Mouse (Mus musculus): Measurements from ENCODE around the gene Gstm7.
"Not testable (repeated sequence)": the region's sequence is repeated elsewhere in the genome, so short reads cannot be mapped to it uniquely, and the experiment has no call there.

Gstm7 gene

DNA sequence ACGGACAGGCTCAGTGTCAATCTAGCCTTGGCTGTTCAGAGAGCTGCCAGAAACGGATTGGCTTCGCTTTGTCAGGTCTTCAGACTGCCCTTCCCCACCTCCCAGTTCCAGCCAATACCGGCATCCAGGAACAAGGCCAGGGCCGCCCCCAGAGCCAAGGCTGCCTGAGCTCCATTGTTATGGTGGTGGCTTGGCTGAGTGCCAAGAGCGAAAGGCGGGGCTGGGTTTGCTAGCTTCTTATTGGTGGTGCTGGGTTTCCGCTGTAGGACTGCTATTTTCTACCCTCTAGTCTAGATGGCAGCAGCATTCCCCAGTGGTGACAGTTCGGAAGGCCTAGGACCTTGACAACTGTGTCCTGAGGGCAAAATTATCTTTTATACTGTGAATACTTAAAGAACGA is at the start of gene Gstm7:
Gstm7 (minus strand) TSS at position 148 of the 400 bp plus-strand sequence.
- peak; percentile 98 for DNase-seq

DNA sequence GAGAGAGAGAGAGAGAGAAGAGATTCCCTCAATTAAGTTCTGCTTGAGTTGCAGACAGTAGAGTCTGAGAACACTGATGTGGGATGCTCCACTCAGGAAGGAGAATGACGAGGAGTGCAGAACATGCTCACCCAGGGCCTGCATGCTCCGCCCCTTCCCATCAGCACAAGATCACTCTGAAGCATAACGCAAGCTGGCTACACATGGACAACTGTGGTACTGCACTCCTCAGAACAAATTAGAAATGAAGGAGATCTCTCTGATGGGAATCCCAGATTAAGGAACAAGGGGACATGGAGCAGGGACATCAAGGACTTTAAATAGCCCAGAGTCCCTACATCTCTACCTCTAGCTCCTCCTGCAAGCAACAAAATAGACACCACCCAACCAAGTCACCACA is 49.6 kb upstream of the Gstm7 start:
- no peak for DNase-seq

DNA sequence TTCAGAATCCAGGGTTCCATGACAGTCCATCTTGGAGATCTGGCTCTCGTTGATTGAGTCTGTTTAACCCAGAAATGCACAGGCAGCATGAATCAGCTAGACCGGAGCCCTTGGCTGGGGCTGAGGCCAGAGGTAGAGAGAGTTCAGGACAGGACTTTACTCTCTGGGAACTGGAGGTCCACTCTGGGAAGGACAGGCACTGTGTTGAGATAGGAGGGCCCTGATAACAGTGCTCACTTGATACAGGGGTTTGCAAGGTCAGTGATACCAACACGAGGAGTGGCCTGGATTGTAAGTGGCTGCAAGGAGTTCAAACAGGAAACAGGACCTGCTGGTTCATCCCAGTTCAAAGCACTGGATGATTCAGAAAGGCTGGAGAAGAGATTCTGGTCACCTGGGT is 46.1 kb upstream of the Gstm7 start:
- DNase-seq = no peak

DNA sequence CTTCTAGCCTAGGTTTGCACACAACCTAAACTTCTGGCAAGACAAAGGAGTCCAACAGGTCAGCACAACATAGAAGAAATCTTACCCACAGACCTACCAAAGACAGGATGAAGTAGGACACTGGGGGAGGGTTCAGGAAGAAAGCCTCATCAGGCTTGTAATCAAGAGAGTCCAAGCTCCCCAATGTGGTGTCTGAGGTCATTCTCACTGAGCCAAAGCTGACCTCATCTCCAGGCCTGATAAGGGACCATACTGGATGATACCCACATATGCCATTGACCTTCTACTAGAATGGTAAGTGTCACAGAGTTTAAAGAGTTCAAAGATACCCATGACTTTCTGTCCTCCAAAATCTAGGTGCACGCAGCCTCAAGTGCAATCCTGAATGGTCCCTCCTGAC is 42.6 kb upstream of the Gstm7 start:
- no peak for DNase-seq

DNA sequence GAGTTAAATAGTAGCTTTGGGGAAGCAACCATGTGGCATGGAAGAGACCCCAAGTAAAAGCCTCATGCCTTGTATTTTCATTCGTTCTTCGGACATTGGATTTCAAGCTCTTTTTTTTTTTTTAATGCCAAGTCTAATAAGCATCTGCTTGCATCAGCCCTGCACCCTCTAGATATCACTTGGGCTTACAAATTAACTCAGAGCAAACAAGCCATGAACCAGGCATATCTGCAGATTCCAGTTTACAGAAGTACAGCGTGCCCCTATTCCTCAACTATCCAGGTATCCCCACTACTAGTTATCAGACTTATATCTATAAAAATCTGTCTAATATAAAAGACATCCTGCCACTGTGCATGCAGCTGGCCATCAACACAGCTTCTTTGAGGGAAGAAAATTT is 40.5 kb upstream of the Gstm7 start:
- no peak for DNase-seq

DNA sequence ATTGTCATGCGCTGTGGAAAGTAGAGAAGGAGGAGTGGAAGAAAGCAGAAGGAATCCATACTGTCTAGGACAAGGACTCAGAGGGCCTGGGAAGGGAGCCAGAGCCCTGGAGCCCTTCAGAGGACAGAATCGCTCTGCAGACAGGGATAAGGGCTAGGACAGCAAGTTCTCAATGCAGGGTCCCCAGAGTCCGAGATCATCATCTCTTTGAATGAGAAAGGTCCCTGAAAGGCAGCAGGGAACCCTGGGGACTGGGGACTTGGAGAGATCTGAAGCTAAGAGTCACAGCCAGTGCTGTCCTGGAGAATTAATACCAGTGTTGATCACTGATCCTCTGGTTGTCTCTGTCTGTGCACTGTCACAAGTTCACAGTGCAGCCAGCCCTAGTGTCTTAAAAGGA is 39.5 kb upstream of the Gstm7 start:
- not testable (repeated sequence) for DNase-seq

DNA sequence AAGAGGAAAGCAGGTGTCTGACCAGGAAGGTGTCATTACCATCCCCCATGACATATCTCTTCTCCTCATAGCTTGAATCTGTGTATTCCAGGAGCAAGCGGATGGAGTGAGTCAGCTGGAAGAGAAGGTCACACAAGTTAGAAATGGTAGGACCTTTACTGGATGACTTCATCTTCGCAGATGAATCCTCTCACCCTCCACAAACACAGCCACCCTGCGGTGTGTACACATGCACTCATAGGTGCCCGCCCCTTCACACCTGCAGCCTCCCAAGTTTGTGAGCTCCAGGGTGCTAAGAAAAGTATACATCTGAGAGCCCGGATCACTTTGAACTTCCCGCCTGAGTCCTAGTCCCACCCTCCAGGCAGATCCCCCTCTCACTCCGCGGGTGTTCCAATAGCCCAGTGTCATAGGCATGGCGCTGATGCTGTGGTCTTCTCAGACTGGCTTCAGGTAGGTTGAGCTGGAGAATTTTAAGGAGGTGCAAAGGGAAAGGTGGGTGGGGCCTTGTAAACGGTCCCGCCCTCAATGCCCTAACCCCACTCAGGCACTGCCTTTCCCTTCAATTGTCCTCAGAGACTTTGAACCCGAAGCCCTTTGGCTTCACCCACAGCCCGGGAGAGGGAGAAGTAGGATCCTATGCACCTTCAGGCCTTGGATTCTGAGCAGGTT is 37.2 kb upstream of the Gstm7 start, which contains the start of gene Gstm3:
Gstm3 (minus strand) TSS at position 560 of the 672 bp plus-strand sequence.
- DNase-seq = no peak

DNA sequence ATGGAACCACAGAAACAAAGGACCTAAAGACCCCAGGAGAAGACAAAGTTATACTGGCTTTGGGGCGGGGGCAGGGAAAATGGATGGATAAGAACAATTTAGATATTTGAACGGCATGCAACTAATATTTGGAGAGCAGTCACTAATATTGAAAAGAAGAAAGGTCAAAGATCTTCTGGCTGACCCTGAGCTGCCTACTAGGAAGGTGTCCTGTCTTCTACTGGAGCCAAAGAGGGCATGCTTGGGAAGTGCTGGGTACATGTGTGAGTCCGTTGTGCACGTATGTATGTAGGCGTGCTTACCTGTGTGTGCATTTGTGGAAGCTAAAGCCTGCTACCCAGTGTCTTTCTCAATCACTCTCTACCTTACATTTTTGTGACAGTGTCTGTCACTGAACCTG is 35.0 kb upstream of the Gstm7 start:
- no peak for DNase-seq

DNA sequence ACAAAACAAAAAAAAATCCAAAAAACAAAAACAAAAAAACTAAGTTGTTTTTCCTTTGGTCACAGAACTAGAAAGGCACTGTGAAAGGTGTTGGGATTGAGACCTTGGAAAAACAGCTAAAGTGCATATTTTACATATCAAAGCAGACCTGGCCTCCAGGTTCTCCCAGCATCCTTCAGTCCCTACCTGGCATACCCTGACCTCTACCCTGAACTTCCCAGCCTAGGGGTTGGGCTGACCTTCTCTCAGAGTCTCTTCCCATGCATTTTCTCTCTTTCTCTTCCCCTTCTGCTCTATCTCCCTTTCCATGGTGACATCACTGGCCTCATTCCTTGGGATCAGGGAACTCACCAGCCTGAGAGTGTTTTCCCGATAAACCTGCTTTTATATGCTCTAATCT is 34.0 kb upstream of the Gstm7 start:
- DNase-seq = no peak

DNA sequence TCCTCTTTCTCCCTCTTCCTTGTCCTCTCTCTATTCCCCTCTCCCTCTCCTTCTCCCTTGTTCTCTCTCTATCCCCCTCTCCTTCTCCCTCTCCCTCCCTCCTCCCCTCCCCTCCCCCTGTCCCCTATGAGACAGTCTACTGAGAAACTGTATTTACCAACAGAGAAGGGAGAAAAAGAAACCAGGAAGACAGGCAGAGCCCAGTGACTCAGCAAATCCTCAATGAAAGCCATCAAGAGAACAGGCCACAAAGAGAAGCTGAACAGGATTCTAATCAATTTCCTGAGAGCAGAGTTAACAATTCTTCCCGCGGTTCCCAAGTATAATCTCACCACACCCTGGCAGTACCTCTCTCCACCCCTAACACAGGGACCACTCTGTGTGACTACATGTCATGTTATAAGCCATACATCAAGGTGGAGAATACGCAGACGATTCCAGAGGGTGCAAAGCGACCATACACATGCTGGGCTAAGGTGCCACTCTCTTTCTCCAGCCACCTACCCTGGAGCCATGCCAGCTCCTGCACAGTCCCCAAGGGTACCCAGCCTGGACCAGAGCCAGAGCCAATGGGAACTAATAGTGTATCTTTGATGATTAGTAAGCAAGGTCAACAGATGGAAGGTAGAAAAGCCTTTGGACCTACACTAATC is 33.2 kb upstream of the Gstm7 start:
- DNase-seq = peak; percentile 28

DNA sequence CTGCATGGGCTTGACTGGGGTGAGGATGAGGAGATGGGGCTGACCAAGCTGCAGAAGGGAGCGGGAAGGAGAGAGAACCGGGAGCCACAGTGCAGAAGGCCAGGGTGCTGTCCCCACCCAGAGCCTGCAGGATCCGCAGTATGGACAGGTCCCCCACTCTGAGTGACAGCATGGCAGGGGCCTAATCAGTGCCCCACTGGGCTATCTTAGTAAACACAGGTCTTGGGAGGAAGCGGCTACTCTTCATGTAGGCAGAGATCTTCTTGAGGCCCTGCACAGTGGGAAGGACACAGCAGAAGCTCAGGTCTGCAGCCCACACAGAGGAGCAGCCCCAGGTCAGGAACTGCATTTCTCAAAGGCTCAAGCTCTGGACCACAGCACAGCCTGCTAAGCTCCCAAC is 32.4 kb upstream of the Gstm7 start:
- no peak for DNase-seq

DNA sequence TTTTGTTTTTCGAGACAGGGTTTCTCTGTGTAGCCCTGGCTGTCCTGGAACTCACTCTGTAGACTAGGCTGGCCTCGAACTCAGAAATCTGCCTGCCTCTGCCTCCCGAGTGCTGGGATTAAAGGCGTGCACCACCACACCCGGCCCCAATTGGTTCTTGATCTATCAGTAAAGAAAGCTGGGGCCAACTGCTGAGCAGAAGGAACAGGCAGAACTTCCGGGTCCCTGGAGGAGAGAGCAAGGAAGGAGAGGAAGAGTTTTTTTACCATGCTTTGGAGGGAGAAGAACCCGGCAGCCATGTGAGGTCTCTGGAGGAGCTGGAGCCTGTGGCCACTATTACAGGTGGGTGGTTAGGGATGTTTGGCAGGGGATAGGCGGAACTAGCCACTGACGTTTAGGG is 23.6 kb upstream of the Gstm7 start:
- not testable (repeated sequence) for DNase-seq

DNA sequence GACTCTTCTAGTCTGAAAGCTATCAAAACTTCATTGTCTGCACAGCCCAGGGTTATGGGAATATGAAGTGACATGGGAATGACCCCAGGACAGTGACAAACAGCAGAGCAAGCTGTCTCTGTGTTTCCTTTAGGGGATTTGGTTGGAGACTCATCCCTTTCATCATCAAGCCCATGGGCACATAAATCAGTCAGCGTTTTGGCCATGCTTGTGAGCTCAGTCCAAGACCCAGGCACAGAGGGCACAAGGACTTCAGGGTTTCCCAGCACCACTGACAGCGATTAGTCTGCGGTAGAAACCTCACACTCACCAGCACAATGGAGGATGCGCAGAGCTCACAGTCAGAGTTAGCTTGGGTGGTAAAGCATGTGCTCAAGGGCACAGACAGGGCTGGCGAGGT is 22.3 kb upstream of the Gstm7 start:
- DNase-seq = no peak

DNA sequence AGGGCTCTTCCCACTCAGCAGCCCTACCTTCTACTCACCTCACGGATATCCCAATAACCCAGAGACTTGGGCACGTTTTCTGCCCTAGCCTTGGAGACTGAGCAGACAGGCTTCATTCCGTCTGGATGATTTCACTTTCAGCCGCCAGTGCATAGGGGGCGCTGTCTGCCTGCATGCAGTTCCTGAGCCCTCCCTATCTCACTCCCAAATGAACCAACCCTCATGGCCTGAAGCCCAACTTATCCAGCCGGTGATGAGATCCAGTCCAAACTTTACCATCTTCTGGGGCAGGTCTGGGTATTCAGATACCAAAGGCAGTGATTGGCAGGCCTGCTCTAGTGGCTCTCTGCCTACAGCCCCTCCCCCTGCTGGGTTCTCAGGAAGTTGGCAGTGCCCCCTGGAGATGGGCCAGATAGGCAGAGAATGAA is 21.7 kb upstream of the Gstm7 start:
- peak; percentile 82 for DNase-seq

DNA sequence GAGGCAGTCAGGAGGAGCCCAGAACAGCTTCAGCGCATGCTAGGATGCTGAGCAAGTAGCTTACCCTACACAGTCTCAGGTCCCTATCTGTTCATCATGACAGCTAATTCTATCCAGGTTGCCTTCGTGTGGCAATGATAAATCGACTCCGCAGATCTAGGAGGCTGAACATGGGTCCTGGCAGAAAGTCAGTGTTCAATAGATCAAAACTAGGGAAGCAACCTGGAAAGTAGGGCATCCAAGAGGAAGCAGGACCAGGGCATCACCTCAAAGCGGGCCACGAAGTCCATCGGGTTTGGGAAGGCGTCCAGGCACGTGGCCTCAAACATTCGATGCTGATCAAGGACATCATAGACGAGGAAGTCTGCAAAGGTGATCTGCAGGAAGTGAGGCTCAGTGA is 18.9 kb upstream of the Gstm7 start:
- DNase-seq = no peak

DNA sequence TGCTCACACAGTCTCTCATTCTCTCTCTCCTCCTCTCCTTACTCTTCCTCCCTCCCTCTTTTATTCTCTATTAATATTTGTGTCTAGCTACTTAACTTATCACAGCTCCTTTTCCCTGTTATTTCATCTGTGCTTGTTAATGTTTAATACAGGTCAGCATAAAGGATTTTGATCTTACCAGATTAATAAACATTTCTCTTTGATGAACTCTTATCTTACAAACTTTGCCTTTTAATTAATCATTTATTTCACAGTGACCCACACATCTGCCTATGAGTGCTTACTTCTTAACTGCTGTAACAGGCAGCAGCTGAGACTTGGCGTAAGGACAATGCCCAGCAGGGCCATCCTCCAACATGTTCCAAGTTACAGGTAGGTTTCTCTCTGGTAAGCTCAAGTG is 17.8 kb upstream of the Gstm7 start:
- DNase-seq = not testable (repeated sequence)

DNA sequence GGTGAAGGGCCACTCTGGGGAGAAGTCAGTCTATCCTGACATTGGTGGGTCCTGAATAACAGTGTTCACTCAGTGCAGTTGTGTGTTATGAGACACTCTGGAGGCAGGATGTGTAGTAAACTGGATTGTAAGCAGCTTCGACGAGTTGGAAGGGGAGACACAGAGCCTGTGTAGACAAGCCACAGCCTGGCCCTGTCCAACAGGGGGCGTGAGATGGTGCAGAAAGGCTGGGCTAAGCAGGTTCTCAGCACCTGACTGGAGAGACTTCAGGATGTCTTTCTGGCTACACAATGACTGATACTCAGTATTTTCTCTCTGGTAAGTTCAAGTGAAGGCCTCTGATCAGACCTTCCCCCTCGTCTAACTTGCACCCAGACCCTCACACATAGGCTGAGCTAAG is 14.1 kb upstream of the Gstm7 start:
- DNase-seq = peak; percentile 25

DNA sequence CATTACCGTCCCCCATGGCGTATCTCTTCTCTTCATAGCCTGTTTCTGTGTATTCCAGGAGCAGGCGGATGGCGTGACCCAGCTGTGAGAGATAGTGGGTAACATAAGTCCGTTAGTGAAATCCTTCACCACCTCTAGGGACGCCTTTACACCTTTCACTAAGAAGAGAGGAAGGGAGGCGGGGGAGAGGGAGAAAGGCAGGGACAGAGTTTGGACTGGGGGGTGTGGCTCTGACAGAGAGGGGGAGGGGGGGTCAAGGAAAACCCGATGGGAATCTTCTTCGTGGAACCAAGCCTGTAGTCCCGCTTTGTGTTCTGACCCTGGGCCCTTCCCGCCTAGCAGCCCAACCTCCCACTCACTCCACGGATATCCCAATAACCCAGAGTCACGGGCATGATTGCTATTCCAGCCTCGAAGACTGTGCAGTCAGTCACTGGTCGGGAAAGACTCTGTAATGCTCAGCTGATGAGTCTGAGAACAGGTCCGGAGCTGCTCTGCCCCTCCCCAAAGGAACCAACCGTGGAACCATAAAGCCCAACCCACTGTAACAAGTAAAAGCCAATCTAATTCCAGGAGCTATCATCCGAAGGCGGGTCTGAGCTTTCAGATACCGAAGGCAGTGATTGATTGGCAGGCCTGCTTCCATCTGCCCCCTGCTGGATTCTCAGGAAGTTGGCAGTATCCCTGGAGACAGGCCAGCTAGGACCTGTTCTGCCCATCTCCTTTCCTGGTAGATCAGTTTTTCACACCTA is 11.8 kb upstream of the Gstm7 start, which contains the start of gene Gstm6:
Gstm6 (minus strand) TSS at position 511 of the 752 bp plus-strand sequence.
- peak; percentile 57 for DNase-seq

DNA sequence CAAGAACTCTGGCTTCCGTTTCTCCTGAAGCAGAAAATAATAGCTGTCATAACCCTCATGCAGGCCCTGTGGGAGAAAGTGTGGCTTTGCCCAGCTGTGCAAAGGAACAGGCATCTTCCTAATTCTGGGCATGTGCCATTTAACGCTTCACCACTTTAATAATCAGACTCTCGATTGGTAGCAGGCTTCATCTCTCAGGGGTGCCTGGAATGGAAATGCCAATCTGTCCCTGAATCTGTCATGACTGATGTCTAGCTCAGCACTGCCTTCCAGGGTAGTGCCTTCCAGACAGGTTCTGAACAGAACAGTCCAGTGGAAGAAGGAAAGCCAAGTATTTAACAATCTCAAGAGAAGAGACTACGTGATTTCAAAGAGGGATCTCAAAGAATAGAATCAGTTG is 9.6 kb upstream of the Gstm7 start:
- no peak for DNase-seq

DNA sequence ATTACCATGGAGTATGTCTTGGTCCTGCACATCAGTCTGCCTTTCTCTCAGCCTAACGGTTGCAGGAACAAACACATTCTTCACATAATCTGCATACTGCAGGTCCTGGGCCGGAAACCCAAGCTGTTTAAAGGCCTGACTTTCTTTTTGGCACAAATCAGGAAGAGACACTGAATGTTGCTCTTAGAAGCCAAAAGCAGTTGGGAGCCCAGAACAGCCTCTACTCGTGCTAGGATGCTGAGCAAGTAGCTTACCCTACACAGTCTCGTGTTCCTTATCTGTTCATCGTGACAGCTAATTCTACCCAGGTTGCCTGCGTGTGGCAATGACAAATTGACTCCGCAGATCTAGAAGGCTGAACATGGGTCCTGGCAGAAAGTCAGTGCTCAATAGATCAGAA is 8.9 kb upstream of the Gstm7 start:
- no peak for DNase-seq

DNA sequence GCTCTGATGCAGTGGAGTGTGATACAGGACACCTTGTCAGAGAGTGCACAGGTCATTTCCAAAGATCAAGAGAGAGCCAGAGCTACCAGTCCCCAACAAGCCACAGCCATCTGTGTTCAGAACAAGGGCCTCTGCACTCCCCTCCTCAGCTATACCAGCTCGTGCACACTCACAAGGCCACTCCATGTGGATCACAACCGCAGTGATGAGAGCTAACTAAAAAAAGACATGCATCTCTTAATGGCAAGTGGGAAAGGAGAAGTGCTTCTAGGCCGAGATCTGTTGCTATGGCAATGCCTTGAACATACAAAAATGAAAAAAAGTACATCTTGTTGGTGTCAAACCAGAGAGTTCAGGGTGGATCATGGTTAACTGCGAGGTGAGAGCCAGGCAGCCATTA is 8.2 kb upstream of the Gstm7 start:
- no peak for DNase-seq

DNA sequence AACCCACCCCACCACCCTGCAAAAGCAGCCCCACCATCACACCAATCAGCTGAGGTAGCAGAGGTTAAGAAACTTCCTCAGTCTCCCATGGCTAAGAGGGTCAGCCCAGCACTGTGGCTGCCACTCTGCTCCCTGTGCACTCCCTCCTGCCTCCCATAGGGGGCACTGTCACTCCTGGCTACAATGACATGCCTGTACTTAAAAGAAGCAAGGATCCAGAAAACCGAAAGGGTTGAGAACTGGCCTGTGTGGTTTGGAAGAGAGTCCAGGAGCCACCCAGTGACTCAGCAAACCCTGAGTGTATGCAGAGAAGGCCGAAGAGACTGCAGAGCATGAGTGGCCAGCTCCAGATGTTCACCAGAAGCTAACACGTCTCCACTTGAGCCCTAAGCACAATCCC is 7.8 kb upstream of the Gstm7 start:
- peak; percentile 79 for DNase-seq

DNA sequence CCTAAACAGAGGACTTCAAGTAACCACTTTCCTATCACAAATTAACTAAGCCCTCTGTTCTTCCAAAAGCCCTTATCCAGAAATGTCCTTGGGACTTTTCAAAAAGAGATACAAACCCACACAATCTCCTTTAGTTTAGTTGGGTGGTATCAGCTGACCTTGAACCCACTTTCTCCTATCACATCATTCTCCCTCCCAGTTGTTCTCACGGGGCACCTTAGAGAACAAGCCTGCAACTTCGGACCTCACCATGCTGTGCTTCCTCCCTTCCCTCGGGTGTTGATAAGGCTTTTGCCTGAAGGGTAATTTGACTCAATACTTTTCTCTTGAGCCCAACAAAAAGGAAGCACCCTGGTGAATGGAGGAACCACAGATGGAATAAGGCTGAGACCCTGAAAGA is 4.3 kb upstream of the Gstm7 start:
- no peak for DNase-seq

DNA sequence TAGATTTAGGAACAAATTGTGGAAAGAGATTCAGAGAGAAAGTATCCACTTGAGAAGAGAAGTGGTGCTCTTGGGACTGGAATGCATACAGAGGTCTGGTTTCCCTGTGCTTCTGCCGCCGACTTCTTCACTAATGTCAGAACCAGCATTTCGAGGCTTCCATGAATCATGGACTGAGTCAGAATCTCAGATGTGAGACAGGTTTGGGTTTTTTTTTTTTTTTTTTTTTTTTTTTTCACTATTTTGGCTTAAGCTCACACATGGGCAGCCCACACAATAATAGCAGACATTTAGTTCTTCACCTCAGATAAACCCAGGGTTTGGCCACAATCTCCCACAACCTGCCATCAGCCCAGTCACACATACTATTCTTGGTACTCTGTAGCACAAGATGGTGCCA is 3.7 kb upstream of the Gstm7 start:
- DNase-seq = no peak
